Mouse (Mus musculus) neural tube, embryonic 15.5 days (tissue): Measurements from ENCODE around the gene Gm21987. TPM values are rescaled to one million over a fixed set of nuclear protein-coding genes. Genes with fewer than 3 reads are reported as not detected.

Source experiments
- ATAC-seq: fragments of 200-750 bp; cut with Nextera tagmentation; 2 replicates; pipeline ENCODE4 v1.8.0; 2017; ENCODE audit warnings: mild to moderate bottlenecking, moderate TSS enrichment, moderate library complexity; ENCODE audit not compliant: low FRiP score
- H3K27ac ChIP-seq: fragments of 300-500 bp; sonication (generic); replicated peaks from 2 replicates; pipeline ENCODE4 v1.5.1; 2015; ENCODE audit warnings: mild to moderate bottlenecking, inconsistent platforms
- H3K27me3 ChIP-seq: fragments of 300-500 bp; sonication (generic); replicated peaks from 2 replicates; pipeline ENCODE4 v1.6.1; 2015; ENCODE audit warnings: inconsistent platforms
- H3K36me3 ChIP-seq: fragments of 300-500 bp; sonication (generic); 2 replicates; pipeline ENCODE4 v1.6.1; 2015; ENCODE audit warnings: inconsistent platforms
- H3K4me1 ChIP-seq: fragments of 300-500 bp; sonication (generic); 2 replicates; pipeline ENCODE4 v1.6.1; 2015; ENCODE audit warnings: inconsistent platforms
- H3K4me2 ChIP-seq: fragments of 300-500 bp; sonication (generic); 2 replicates; pipeline ENCODE4 v1.6.1; 2015; ENCODE audit warnings: inconsistent platforms, mild to moderate bottlenecking, moderate library complexity
- H3K4me3 ChIP-seq: fragments of 300-500 bp; sonication (generic); replicated peaks from 2 replicates; pipeline ENCODE4 v1.5.1; 2015; ENCODE audit warnings: mild to moderate bottlenecking, inconsistent platforms
- H3K9ac ChIP-seq: fragments of 300-500 bp; sonication (generic); replicated peaks from 2 replicates; pipeline ENCODE4 v1.6.1; 2015; ENCODE audit warnings: mild to moderate bottlenecking, inconsistent platforms
- H3K9me3 ChIP-seq: fragments of 300-500 bp; sonication (generic); replicated peaks from 2 replicates; pipeline ENCODE4 v1.6.1; 2016; ENCODE audit warnings: inconsistent platforms
- WGBS: fragments of 180-500 bp; shearing (Covaris S2); methylation state at CpG from one replicate; pipeline ENCODE4 v1.1.7; 2015; ENCODE audit warnings: mixed read lengths; 5-methylcytosine and 5-hydroxymethylcytosine counted together
- polyA plus RNA-seq: library from polyadenylated mRNA; unstranded; fragments of >200 nt; fragmentation: Nextera tagmentation; extraction: Ambion mirVana; gene quantifications from 2 replicates; pipeline ENCODE4 v1.2.1, GENCODE M21; 2015

Gm21987 gene
- 0.72 TPM in 1 of 2 replicates, not detected in the other for polyA plus RNA-seq

DNA sequence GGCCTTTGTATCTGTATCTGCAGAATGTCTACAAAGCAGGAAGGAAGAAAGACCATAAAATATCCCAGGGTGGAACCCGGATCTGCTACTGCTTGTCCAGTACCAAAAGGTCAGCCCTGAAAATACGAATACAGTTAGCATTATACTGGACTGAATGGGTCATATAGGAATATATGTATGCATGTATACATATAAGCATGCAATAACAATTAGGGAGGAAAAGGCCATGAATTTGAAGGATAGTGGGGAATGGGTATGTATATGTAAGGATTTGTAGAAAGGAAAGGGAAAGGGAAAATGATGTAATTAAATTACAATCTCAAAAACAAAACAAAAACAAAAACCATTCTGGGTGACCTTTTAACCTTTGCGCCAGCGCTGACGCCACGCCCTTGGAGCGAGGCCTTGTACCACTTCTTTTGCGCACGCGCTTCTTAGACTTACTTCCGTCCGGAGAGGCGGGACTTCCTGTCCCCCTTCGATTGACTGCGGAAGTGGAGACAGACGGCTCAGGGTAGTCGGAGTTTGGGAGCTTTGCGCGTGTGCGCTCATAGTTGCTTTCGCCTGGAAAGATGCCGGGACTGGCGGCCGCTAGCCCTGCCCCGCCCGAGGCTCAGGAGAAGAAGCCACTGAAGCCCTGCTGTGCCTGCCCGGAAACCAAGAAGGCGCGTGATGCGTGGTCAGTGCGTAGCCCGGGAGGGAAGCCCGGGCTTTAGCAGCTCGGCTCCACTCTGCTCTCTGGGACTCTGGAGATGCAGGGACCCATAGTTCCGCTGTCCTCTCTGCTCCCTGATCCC lies at the start of gene Gm21987, which contains the start of gene Cox17:
Gene Gm21987 (plus strand): TSS at position 512 of the 797 bp plus-strand sequence.
Gene Cox17 (plus strand): TSS at position 463 of the 797 bp plus-strand sequence.
- peak within 1 kb of the TSS; percentile 80 for H3K9ac ChIP-seq
- H3K4me3 ChIP-seq = peak within 1 kb of the TSS; percentile 86
- peak within 1 kb of the TSS; percentile 88 for H3K27ac ChIP-seq
- peaks cover 20% of the 10 kb centered on the region for H3K36me3 ChIP-seq
- H3K9me3 ChIP-seq = no peaks in the 10 kb centered on the region
- H3K4me1 ChIP-seq = peaks cover 16% of the 10 kb centered on the region
- 3% methylated on average over 35 of the region's 35 CpGs for WGBS
- peak; percentile 98 for ATAC-seq
- no peaks in the 10 kb centered on the region for H3K27me3 ChIP-seq
- peak within 1 kb of the TSS; percentile 66 for H3K4me2 ChIP-seq

DNA sequence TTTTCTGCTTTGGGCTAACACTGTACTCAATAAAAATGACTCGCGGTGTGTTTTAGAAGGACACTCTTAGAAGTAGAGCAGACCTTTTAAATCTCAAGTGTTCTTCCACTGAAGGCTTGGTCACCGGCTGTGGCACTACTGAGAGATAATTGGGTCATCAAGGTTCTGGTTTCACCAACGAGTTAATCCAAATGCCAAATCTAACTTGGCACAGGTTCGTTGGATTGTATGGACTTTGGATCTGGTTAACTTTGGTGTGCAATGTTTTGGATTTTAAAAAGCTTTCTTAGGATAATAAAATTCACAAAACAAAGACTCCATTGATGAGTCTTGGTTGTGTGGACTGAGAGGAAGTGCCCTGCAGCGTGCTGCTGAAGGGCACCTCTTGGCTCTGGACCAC lies 48.4 kb upstream of the Gm21987 start:
- ATAC-seq = no peak
- H3K36me3 ChIP-seq = no peaks in the 10 kb centered on the region
- H3K4me3 ChIP-seq = no peak overlapping the region
- no peak overlapping the region for H3K9ac ChIP-seq
- H3K4me2 ChIP-seq = no peak overlapping the region
- no peak overlapping the region for H3K27ac ChIP-seq
- no peaks in the 10 kb centered on the region for H3K4me1 ChIP-seq
- no peaks in the 10 kb centered on the region for H3K27me3 ChIP-seq
- no peaks in the 10 kb centered on the region for H3K9me3 ChIP-seq
- 83% methylated on average over 6 of the region's 6 CpGs for WGBS

DNA sequence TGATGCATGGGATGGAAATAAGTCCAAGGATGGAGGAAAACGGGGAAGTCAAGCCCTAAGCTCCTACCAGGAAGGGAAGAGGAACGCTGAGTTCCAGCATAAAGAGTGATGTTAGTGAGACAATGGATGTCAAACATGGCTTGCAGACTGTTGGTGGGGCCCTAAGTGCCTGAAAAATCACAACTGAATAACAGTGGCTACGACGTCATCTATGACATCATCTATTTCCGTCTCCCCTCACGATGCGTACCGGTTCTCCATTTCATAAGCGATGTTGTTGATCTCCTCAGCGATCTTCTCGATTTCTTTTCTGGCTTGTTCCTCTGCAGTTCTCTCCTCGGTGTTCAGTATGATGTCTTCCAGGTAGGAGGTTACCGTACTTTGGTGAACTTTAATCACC lies 44.5 kb upstream of the Gm21987 start:
- Histone ChIP-seq H3K36me3 (no peaks in the 10 kb centered on the region), H3K27ac (no peak overlapping the region), H3K4me1 (peaks cover 8% of the 10 kb centered on the region), H3K27me3 (no peaks in the 10 kb centered on the region), H3K4me2 (no peak overlapping the region), H3K9ac (no peak overlapping the region), H3K9me3 (no peaks in the 10 kb centered on the region), H3K4me3 (no peak overlapping the region)
- ATAC-seq = no peak
- WGBS = 89% methylated on average over 13 of the region's 13 CpGs

DNA sequence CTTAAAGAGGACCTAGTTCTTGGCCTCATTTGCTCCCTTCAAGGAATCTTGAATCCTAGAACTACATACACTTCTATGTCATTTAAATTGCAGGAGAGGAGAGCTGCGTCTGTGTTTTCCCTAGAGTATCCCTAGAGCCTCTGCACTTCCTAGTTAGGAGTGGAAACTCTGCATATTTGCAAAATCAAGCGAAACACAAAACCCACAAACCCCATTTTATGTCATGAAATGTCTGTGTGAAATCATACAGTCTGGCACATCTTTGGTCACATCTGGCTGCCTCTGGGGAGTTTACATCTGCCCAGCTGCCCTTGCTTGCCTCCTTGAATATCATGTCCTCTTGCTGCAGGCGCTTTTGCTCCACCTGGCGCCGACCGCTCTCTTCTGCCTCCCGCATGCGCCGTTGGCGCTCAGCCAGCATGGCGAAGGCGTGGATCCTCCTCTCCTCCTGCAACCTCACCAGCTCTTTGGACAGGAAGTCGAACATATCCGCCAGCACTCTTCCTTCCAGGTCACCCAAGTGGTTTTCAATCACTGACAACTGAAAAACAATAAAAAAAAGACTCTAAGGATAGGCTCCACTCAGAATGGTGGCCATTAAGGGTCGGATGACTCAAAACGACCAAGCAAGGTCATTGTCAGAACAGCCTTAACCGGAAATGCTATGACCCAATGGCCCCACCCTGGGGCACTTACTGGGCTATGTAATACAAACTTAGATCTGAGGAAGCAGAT lies 42.2 kb upstream of the Gm21987 start:
- Histone ChIP-seq H3K27ac (no peak overlapping the region), H3K4me3 (no peak overlapping the region), H3K27me3 (no peaks in the 10 kb centered on the region), H3K9me3 (no peaks in the 10 kb centered on the region), H3K4me2 (no peak overlapping the region), H3K4me1 (peaks cover 8% of the 10 kb centered on the region), H3K36me3 (no peaks in the 10 kb centered on the region), H3K9ac (no peak overlapping the region)
- 70% methylated on average over 17 of the region's 17 CpGs for WGBS
- ATAC-seq = no peak

DNA sequence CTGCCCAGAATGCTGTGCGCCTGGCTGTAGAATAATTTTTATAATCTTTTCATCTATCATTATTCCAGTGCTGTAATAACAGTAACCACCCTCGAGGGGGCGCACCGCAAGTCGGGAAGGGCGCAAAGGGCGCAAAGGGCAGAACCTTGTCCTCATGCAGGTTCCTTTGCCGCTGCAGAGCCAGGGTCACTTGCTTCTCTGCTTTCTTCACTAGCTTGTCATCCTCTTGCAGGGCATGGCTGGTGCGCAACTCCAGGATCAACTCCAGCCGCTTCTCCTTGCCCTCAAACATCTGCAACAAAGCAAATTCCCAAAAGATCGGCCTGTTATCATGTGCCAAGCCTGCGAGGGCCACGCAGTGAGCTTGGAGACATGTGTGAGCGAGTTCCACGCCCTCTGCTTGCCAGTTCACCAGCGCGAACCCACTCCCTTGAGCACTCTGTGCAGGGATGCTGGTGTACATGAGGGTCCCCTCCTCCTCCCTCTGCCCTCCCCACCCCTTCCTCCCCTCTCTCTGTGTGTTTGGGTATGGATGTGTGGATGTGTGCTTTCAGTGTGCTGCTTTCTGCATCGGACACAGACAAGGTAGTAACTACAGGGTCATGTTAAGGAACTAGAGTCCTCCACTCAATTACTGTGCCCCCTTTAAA lies 40.1 kb upstream of the Gm21987 start:
- Histone ChIP-seq H3K36me3 (no peaks in the 10 kb centered on the region), H3K4me1 (peaks cover 8% of the 10 kb centered on the region), H3K4me3 (no peak overlapping the region), H3K27me3 (no peaks in the 10 kb centered on the region), H3K27ac (no peak overlapping the region), H3K9ac (no peak overlapping the region), H3K4me2 (no peak overlapping the region), H3K9me3 (no peaks in the 10 kb centered on the region)
- WGBS = 48% methylated on average over 18 of the region's 18 CpGs
- ATAC-seq = no peak; the same call in 1 of the 2 replicates

DNA sequence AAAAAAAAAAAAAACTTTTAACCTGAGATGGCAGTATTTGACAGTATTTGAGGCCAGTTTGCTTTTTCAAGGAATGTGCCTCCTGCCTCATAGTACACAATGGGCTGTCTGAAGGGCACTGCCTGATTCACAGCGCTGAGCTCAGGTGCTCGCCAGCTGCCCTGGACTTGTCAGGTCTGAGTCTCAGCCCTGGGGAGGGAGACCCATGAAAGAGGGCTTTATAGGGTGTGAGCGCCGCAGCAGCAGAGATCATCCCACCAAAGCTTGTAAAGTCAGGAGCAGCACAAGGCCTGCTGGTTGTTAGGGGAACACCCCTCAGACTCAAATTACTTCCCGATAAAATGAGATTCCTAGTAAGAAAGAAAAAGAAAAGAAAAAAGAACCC lies 39.6 kb upstream of the Gm21987 start:
- Histone ChIP-seq H3K27me3 (no peaks in the 10 kb centered on the region), H3K4me3 (no peak overlapping the region), H3K36me3 (no peaks in the 10 kb centered on the region), H3K4me1 (peaks cover 8% of the 10 kb centered on the region), H3K27ac (no peak overlapping the region), H3K4me2 (no peak overlapping the region), H3K9ac (no peak overlapping the region), H3K9me3 (no peaks in the 10 kb centered on the region)
- 21% methylated on average over 5 of the region's 5 CpGs for WGBS
- no peak for ATAC-seq

DNA sequence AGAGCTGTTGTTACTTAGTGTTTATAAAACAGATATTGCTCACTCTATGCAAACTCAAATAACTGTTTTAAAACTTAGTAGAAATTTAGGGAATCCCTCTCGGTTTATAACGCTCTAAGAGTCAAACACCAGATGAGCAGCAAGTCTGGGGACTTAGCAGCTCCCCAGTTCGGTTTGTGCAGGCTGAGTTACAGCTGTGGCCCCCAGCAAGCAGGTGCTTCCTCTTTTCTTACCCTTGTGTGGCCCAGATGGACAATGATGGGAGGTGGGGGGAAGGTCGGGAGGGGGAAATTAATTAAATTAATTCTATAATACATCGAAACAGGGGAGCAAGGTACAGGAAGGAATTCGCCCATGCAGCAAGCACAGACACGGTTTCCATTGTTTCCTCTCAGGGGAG lies 39.2 kb upstream of the Gm21987 start:
- Histone ChIP-seq H3K36me3 (no peaks in the 10 kb centered on the region), H3K4me1 (peaks cover 8% of the 10 kb centered on the region), H3K27ac (no peak overlapping the region), H3K9ac (no peak overlapping the region), H3K27me3 (no peaks in the 10 kb centered on the region), H3K9me3 (no peaks in the 10 kb centered on the region), H3K4me3 (no peak overlapping the region), H3K4me2 (no peak overlapping the region)
- ATAC-seq = no peak
- 40% methylated on average over 7 of the region's 7 CpGs for WGBS

DNA sequence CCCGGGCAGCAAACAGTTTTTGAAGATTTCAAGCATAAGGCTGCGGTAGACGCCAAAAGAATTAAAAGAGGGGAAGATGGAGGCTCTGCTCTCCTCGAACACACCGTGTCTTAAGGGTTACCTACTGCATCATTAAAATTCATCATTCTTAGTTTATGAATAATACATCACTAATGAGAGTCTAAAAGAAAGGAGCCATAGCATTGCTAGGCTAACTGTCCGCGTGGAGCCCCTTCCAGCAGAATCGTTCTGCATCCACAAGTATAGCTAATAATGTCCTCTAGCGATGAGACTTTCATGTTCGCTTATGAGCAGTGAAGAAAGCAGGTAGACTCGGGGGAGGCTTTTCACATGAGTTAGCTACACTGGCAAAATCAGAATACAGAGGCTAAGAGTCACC lies 38.6 kb upstream of the Gm21987 start:
- no peak for ATAC-seq
- H3K9ac ChIP-seq = no peak overlapping the region
- no peaks in the 10 kb centered on the region for H3K9me3 ChIP-seq
- no peak overlapping the region for H3K4me3 ChIP-seq
- H3K4me1 ChIP-seq = peaks cover 8% of the 10 kb centered on the region
- H3K27ac ChIP-seq = no peak overlapping the region; the same call in 1 of the 2 replicates
- no peak overlapping the region for H3K4me2 ChIP-seq
- H3K36me3 ChIP-seq = no peaks in the 10 kb centered on the region
- 65% methylated on average over 11 of the region's 11 CpGs for WGBS
- H3K27me3 ChIP-seq = no peaks in the 10 kb centered on the region

DNA sequence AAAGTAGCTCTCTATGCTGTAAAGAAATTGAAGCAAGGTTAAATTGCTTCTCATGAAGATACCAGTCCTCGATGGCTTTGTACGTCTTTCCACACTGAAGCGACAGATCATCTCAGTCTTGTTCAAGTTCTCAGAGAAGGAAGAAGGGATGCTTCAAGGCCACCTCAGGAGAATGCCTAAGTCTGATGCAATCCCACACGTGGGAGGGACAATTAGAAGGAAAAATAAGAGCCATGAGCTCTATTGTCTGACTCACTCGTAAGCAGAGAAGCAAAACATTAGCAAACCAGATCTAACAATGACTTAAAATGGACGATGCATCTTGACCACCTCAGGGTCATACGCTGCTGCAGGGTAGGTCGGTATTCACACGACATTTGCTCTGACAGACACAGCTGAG lies 28.3 kb upstream of the Gm21987 start:
- no peak for ATAC-seq
- H3K9me3 ChIP-seq = no peaks in the 10 kb centered on the region
- H3K4me1 ChIP-seq = no peaks in the 10 kb centered on the region
- 84% methylated on average over 9 of the region's 9 CpGs for WGBS
- H3K9ac ChIP-seq = no peak overlapping the region
- H3K27ac ChIP-seq = no peak overlapping the region
- no peaks in the 10 kb centered on the region for H3K27me3 ChIP-seq
- no peak overlapping the region for H3K4me3 ChIP-seq
- no peaks in the 10 kb centered on the region for H3K36me3 ChIP-seq
- no peak overlapping the region for H3K4me2 ChIP-seq

DNA sequence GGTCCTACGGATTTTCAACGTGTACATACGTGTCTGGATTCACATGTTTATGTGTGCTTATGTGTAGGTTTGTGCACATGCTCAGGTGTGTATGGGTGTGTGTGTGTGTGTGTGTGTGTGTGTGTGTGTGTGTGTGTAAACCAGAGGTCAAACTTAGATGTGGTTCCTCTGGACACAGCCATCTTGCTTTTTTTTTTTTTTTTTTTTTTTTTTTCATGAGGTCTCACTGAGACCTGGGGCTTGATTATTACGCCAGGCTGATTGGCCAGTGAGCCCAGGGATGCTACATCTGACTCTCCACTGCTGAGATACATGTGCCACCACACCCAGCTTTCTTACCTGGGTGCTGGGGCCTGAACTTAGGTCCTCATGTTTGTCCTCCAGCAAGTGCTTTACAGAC lies 27.8 kb upstream of the Gm21987 start:
- no peak for ATAC-seq
- no peak overlapping the region for H3K4me3 ChIP-seq
- H3K4me2 ChIP-seq = no peak overlapping the region
- no peak overlapping the region for H3K9ac ChIP-seq
- no peaks in the 10 kb centered on the region for H3K9me3 ChIP-seq
- no peaks in the 10 kb centered on the region for H3K27me3 ChIP-seq
- no peaks in the 10 kb centered on the region for H3K4me1 ChIP-seq
- H3K36me3 ChIP-seq = no peaks in the 10 kb centered on the region
- no peak overlapping the region for H3K27ac ChIP-seq
- 94% methylated on average over 4 of the region's 4 CpGs for WGBS

DNA sequence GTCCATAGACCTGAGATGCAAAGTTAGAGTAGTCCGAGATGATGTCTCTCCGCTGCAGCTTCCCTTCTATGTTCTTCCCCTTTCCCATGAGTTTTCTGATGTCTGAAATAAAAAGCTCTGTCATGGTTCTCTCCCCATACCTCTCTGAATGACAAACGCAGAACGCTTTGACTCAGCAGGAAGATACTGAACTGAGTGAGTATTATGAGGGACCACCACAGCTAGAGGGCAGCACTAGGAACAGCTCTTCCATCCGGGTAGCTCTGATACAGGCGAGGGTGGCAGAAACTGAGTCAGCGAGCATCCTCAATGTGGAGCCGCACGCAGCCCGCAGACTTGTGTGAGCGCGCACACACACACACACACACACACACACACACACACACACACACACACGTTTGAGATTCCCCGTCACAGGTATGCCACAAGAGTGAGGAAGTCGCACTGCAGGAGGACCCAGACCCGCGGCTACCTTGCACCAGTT lies 25.3 kb upstream of the Gm21987 start:
- Histone ChIP-seq H3K4me1 (no peaks in the 10 kb centered on the region), H3K4me2 (peak overlapping the region; percentile 55), H3K9ac (no peak overlapping the region), H3K27ac (no peak overlapping the region), H3K4me3 (peak overlapping the region; percentile 20; the same call in 1 of the 2 replicates), H3K9me3 (no peaks in the 10 kb centered on the region), H3K36me3 (no peaks in the 10 kb centered on the region), H3K27me3 (no peaks in the 10 kb centered on the region)
- WGBS = 31% methylated on average over 17 of the region's 17 CpGs
- ATAC-seq = peak; percentile 81
